Mouse (Mus musculus) lung, adult 2 months (tissue): ENCODE results near the gene Ryr2. TPM values are rescaled to one million over a fixed set of nuclear protein-coding genes. Genes with fewer than 3 reads are reported as not detected.

Experiments used
- DNase-seq: peaks from one replicate; pipeline ENCODE4 v3.0.0; 2022
- H3K4me1 ChIP-seq: fragments of 200-500 bp; 2 replicates; pipeline ENCODE4 v1.6.1; 2011; ENCODE audit warnings: low read length; ENCODE audit not compliant: control insufficient read depth, insufficient read depth
- H3K4me3 ChIP-seq: fragments of 200-500 bp; replicated peaks from 2 replicates; pipeline ENCODE3; 2011; ENCODE audit warnings: low read depth, mild to moderate bottlenecking, control low read depth, low read length; ENCODE audit errors: extremely low read depth
- CTCF ChIP-seq: fragments of 200-500 bp; IDR thresholded peaks from 2 replicates; pipeline ENCODE4 v1.5.1; 2011; ENCODE audit warnings: mild to moderate bottlenecking, low read length, control low read depth; ENCODE audit not compliant: insufficient read depth
- POLR2A ChIP-seq: fragments of 200-500 bp; IDR thresholded peaks from 2 replicates; pipeline ENCODE4 v1.6.1; 2011; ENCODE audit warnings: low read depth, mild to moderate bottlenecking, control low read depth, low read length, borderline replicate concordance; ENCODE audit errors: extremely low read depth
- WGBS: fragments of 180-500 bp; shearing (Covaris S2); methylation state at CpG from one replicate; pipeline ENCODE4 v1.1.7; 2018; 5-methylcytosine and 5-hydroxymethylcytosine counted together
- polyA plus RNA-seq: library from polyadenylated mRNA; depleted of rRNA; stranded (reverse); fragments of >200 nt; gene quantifications from 2 replicates; pipeline ENCODE4 v1.2.3, GENCODE M21; 2012

The Ryr2 gene
- polyA plus RNA-seq, 1 experiment, result 4.1 TPM

DNA sequence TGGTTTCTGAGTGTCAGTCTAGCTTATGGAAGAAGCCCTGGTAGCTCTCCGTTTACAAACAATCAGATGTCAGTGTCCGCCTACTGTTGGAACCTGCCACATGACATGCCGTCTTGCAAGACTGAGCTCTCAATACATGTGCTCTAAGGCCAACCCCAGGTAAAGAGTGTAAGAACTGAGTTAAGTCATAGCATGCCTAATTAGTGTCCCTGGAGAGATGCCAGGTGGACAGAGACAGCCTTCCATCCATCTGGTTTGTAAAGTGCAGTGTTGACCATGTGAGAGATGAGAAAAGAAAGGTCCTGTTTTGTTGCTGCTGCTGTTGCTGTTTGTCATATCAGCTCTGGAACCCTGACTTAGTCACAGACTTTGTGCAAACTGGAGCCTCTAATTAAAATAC lies 178.0 kb downstream of the Ryr2 start:
- TF ChIP-seq POLR2A (no peak), CTCF (no peak)
- 91% methylated on average over 3 of the region's 3 CpGs for WGBS
- DNase-seq, result no peak
- H3K4me1 ChIP-seq, result no peaks in the 10 kb centered on the region; the same call in 1 of the 2 replicates
- H3K4me3 ChIP-seq, result no peak overlapping the region

DNA sequence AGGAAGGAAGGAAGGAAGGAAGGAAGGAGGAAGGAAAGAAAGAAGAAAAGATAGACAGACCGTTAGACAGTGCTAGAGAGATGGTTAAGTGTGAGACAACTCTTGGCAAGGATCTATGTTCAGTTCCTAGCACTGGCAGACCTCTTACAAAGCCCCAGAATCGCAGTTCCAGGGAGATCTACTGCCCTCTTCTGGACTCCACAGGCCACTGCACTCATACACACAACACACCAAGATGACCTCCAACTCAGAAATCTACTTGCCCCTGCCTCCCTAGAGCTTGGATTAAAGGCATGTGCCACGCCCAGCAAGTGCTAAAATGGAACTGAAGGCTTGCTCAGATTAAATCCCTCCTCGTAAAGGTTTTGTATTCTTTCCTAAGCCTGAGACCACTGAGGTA lies 179.0 kb downstream of the Ryr2 start:
- WGBS, result 88% methylated on average over 4 of the region's 4 CpGs
- TF ChIP-seq POLR2A, result no peak
- TF ChIP-seq CTCF, result no peak
- no peak for DNase-seq

DNA sequence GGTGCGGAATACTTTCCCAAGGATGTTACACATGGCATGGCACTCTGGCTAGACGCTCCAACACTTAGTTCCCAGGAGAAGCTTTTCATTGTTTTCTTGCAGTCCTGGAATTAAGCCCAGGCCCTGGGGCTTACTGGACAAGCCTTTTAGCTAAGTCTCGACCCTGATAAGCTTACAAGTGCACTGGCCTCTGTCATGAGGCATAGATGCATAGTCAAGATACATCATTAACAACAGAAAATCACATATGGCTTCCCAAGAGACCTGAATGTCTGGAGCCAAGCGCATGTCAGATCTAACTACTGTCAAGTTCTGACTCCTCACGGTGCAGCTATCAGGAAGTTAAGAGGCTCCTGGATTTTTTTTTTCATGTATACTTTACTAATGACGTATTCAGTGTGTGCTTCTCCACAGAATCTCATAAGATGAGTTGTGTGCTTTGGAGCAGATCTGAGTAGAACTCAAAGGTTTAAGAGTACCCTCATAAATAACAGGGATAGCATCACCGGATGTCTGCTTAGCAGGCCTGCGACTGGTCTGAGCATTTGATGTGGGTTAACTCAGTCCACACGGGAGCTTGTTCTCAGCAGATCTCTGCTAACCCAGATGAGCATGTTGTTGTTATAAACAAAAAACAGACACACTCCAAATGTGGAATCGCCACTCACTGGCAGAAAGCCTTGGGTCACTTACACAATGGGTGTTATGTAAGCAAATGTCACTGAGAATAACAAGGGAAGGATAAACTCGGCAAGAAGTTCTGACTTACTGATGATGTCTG lies 179.8 kb downstream of the Ryr2 start:
- TF ChIP-seq CTCF, result no peak
- no peak for TF ChIP-seq POLR2A
- no peak for DNase-seq
- H3K4me3 ChIP-seq, result no peak overlapping the region
- WGBS, result 47% methylated on average over 11 of the region's 11 CpGs
- H3K4me1 ChIP-seq, result no peaks in the 10 kb centered on the region; the same call in 1 of the 2 replicates

More for the DNA sequence above, 179.0 kb downstream of the Ryr2 start:
- H3K4me1 ChIP-seq, result no peaks in the 10 kb centered on the region; the same call in 1 of the 2 replicates
- H3K4me3 ChIP-seq, result no peak overlapping the region

DNA sequence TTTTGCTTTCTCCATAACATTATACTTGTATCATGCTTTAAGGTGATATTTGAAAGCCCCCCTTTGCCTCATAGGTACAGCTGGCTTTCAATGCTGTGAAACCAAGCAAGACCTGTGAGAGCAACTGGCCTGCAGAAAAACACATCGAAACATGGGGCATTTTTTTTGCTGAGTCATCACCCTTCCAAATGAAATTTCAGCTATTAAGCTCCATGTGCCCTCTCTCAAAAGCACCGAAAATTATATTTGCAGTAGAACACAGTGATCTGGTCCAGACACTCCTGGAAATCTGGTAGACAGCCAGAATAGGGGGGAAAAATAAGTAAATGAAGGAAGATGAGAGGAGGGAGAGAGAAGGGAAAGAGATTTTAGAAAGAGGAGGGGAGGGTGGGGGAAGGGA lies 180.5 kb downstream of the Ryr2 start:
- no peaks in the 10 kb centered on the region; the same call in 1 of the 2 replicates for H3K4me1 ChIP-seq
- 66% methylated on average over 2 of the region's 2 CpGs for WGBS
- TF ChIP-seq POLR2A, result no peak
- TF ChIP-seq CTCF, result no peak
- no peak for DNase-seq
- H3K4me3 ChIP-seq, result no peak overlapping the region

DNA sequence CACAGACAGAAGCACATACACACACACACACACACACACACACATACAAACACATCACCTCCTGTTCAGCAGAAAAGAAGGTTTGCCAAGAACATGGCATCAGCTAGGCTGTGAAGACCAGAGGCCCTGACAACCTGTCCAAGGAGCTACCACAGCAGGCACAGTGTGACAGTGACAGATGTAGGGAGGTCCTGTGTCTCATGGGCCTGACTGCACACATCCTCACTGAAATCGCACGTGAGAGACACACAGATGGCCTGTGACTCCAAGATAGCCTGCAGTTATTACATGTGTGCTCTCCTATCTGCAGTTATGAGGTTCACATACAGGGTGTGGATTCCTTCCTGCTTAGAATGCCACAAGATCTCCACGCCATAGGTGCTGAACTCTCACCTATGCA lies 182.0 kb downstream of the Ryr2 start:
- 76% methylated on average over 3 of the region's 3 CpGs for WGBS

DNA sequence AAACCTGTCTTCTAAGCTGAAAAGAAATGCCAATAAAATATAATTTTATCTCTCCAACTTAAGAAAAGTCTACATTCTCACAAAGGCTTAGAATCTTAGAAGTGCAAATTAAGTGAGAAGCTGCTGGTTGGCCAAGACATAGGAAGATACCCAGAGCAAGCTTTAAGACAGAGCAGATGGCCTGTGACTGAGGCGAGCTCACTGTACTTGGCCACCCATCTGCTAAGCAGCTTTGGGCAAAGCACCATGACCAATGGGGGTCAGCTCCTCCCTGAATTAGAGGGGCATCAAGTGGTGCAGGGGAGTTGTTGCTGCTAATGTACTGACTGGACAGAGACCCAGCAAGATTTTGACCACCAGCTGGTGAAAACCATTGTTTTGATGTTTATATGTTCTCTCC lies 186.2 kb downstream of the Ryr2 start:
- 88% methylated on average over 1 of the region's 1 CpGs for WGBS
- H3K4me3 ChIP-seq, result no peak overlapping the region
- no peak for TF ChIP-seq POLR2A
- no peak for TF ChIP-seq CTCF

More for the DNA sequence above, 182.0 kb downstream of the Ryr2 start:
- no peak overlapping the region for H3K4me3 ChIP-seq
- TF ChIP-seq POLR2A (no peak), CTCF (no peak)
- no peaks in the 10 kb centered on the region; the same call in 1 of the 2 replicates for H3K4me1 ChIP-seq
- DNase-seq, result no peak

DNA sequence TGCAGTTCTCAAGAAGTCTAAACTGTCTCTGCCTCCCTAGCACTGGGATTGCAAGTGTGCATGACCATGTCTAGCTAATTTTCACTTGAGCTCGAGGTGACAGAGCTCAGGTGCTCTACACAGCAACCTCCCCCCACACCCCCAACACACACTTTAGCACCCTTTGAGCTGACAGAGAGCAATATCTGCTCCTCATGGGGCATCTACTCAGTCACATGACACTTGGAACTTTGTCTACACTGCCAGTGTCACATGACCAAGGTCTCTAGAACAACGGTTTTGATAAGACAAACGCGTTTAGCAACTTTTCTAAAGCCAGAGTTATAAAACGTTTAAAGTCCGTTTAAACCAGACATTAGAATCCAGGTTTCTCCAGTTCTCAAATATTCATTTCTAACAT lies 187.3 kb downstream of the Ryr2 start:
- H3K4me1 ChIP-seq, result no peaks in the 10 kb centered on the region
- no peak for TF ChIP-seq POLR2A
- TF ChIP-seq CTCF, result no peak
- no peak for DNase-seq
- WGBS, result 74% methylated on average over 6 of the region's 6 CpGs
- no peak overlapping the region for H3K4me3 ChIP-seq

More for the DNA sequence above, 186.2 kb downstream of the Ryr2 start:
- no peak for DNase-seq
- H3K4me1 ChIP-seq, result no peaks in the 10 kb centered on the region

DNA sequence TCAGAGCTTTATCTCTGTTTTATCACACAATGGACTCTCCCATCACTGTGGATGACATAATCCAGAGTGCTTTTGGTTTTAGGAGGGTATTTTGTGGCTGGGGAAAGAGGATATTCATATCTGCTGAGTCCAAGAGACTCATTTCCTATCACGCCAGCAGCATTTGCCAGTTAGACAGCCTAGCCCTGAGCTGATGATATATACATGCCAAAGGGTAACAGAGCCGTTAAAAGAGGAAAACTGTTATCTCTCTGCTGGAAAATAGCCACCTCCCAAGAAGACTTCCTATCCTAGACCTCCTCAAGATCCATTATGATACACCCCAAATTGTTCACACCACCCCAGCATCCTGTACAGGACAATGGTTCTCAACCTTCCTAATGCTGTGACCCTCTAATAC lies 191.1 kb downstream of the Ryr2 start:
- WGBS, result 50% methylated on average over 2 of the region's 2 CpGs
- Histone ChIP-seq H3K4me3 (no peak overlapping the region), H3K4me1 (no peaks in the 10 kb centered on the region)
- no peak for DNase-seq
- TF ChIP-seq CTCF (no peak), POLR2A (no peak)

DNA sequence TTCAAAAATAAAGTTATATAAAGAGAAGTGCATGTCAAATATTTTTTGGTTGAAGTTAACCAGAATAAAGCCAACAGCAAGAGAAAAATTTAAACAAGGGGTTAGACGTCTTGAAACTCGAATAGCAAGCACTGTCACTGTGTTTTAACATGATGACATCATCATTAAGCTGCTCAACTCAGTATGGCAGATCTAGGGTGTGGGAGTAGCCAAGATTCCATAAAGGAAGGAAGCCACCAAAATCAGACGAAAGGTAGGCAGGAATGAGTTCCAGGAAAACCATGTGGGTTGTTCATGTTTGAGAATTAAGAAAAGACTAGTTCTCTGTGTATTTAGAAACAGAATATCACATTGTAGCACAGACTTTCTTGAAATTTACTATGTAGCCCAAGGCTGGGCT lies 192.1 kb downstream of the Ryr2 start:
- no peak overlapping the region for H3K4me3 ChIP-seq
- 63% methylated on average over 3 of the region's 3 CpGs for WGBS
- DNase-seq, result no peak
- TF ChIP-seq CTCF, result no peak
- TF ChIP-seq POLR2A, result no peak
- no peaks in the 10 kb centered on the region for H3K4me1 ChIP-seq

DNA sequence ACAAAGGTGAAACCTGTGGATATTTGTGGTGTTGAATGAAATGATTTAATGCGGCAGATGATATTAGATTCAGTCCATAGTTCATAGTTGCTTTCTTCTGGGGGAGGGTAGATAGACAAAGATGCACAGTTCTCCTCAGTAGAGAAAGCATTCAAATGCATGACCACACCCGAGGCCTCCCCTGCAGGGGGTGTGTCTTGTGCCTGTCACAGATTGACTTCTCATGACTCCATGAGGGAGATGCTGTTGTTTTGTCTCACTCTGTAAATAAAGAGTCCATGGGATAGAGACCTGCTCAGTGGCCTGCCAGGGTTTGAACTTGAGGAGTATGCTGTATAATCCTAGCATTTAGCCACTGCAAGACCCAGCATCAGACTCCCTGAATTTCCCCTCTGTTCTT lies 194.5 kb downstream of the Ryr2 start:
- DNase-seq, result no peak
- WGBS, result 79% methylated on average over 2 of the region's 2 CpGs
- H3K4me1 ChIP-seq, result no peaks in the 10 kb centered on the region
- no peak overlapping the region for H3K4me3 ChIP-seq
- no peak for TF ChIP-seq POLR2A
- no peak for TF ChIP-seq CTCF
